ENCODE assay signal across 14 mouse cellular contexts in the genomic region with DNA sequence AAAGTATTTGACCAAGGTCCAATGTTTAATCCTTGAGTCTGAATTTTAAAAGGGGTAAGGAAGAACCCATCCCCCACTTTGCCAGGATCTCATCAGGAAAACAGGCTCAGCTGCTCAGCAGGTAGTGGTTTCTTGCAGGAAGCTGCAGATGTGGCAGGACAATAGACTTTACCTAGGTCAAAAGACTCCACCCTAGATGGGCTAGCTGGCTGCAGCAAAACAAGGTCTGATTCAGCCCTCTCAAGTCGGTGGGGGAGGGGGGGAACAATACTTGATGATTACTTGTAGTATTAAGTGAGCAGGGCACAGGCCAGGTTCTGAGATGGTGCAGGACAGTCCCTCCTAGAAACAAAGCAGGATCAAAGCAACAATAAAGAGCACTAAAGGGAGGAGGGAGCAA.
"Had no signal": no experiment of that assay in that cellular context is flagged by ENCODE, and none has a peak within 500 bp of the region (broad histone marks: within the 10 kb centered on the region; RNA-seq: fewer than 3 reads in every experiment).

No protein-coding gene starts in this region.

- H3K36me3 ChIP-seq: midbrain, embryonic 13.5 days; midbrain, embryonic 15.5 days; neural tube, embryonic 12.5 days; stomach, embryonic 15.5 days had no signal

- H3K27ac ChIP-seq: midbrain, embryonic 13.5 days; midbrain, embryonic 15.5 days; neural tube, embryonic 12.5 days; stomach, embryonic 15.5 days; stomach, postnatal 0 days had no signal

- ATAC-seq: midbrain, embryonic 13.5 days; midbrain, embryonic 15.5 days had no signal

- DNase-seq: lung, adult 18-20 months; lung, embryonic 14.5 days; lung, postnatal 10 days; lung, postnatal 4 days; right cerebral cortex, postnatal 14 days; thymus, adult 2 months; thymus, postnatal 25 days; thymus, postnatal 4 days had no signal

- H3K27me3 ChIP-seq: megakaryocyte, embryonic 14.5 days; midbrain, embryonic 13.5 days; midbrain, embryonic 15.5 days; neural tube, embryonic 12.5 days; stomach, embryonic 15.5 days had no signal

- H3K9ac ChIP-seq: lung, embryonic 14.5 days; midbrain, embryonic 13.5 days; midbrain, embryonic 15.5 days; neural tube, embryonic 12.5 days; stomach, embryonic 15.5 days had no signal

- H3K4me1 ChIP-seq: megakaryocyte, embryonic 14.5 days; midbrain, embryonic 13.5 days; midbrain, embryonic 15.5 days; neural tube, embryonic 12.5 days; stomach, embryonic 15.5 days had no signal

- H3K4me3 ChIP-seq: megakaryocyte, embryonic 14.5 days; midbrain, embryonic 13.5 days; midbrain, embryonic 15.5 days; neural tube, embryonic 12.5 days; stomach, embryonic 15.5 days had no signal

- H3K9me3 ChIP-seq: megakaryocyte, embryonic 14.5 days; midbrain, embryonic 13.5 days; midbrain, embryonic 15.5 days; neural tube, embryonic 12.5 days; stomach, embryonic 15.5 days had no signal
